Mouse (Mus musculus) B cell, adult 2 months (primary cell): Measurements from ENCODE around the gene Polr1c.

ENCODE experiments used
- DNase-seq, 2 experiments: peaks; one replicate each; pipeline ENCODE4 v3.0.0; 2022

Gene Polr1c

GRCm38 (mm10) chr17:46203078-46203477 lies 44.8 kb downstream of the Polr1c start:
- peak in 1 of 2 experiments; percentile 14 for DNase-seq

GRCm38 (mm10) chr17:46202421-46203071 lies 45.3 kb downstream of the Polr1c start, which contains the start of the genes Polh and Xpo5:
Gene Polh, minus strand, starts transcription at chr17:46202645.
Gene Xpo5, plus strand, starts transcription at chr17:46202782.
- peak; percentile 94 to 95 for DNase-seq

DNA sequence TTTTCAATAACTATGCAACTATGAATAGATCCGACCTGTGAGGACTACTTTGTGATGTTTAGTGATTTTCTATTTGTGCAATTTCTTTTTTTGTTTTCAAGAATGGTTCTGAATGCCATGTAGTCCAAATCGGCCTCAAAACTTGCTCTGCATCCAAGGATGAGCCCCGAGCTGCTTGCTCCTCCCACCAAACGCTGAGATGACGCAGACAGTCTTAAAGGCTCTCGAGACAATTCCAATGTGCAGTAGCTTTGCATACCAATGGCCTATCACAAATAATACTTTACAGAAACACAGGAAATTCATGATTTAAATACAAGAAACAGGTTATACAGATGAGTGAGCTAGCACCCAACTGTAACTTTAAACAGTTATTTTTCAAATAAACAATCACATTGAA lies 46.7 kb downstream of the Polr1c start:
- DNase-seq, result peak; percentile 5 to 6
